Mouse (Mus musculus): ENCODE measurements around the gene Keap1. TPM values are rescaled to one million over a fixed set of nuclear protein-coding genes. Genes with fewer than 3 reads are reported as not detected.

Keap1 gene
- polyA plus RNA-seq, 1 experiment from 2014 or later, result 47.1 TPM

GRCm38 (mm10) chr9:21254690-21255089 is 15.5 kb upstream of the Keap1 start:
- Histone ChIP-seq H3K27me3 (ENCODE audit: low read depth, poor library complexity, severe bottlenecking) (peaks cover 38% of the 10 kb centered on the region), H3K9me3 (replicated peaks) (no peaks in the 10 kb centered on the region), H3K27ac (replicated peaks) (no peak overlapping the region), H3K4me3 (no peak overlapping the region), H3K36me3 (no peaks in the 10 kb centered on the region), H3K4me1 (no peaks in the 10 kb centered on the region)
- no peak for DNase-seq (ENCODE audit: low spot score)

GRCm38 (mm10) chr9:21251116-21251735 is 12.1 kb upstream of the Keap1 start:
- H3K9me3 ChIP-seq (replicated peaks), result no peaks in the 10 kb centered on the region
- no peak for DNase-seq (ENCODE audit: low spot score)
- H3K4me3 ChIP-seq, result no peak overlapping the region
- peaks cover 69% of the 10 kb centered on the region for H3K27me3 ChIP-seq (ENCODE audit: low read depth, poor library complexity, severe bottlenecking)
- no peak overlapping the region for H3K27ac ChIP-seq (replicated peaks)
- H3K36me3 ChIP-seq, result no peaks in the 10 kb centered on the region
- H3K4me1 ChIP-seq, result peaks cover 6% of the 10 kb centered on the region
- WGBS, result 70% methylated on average over 13 of the region's 13 CpGs

DNA sequence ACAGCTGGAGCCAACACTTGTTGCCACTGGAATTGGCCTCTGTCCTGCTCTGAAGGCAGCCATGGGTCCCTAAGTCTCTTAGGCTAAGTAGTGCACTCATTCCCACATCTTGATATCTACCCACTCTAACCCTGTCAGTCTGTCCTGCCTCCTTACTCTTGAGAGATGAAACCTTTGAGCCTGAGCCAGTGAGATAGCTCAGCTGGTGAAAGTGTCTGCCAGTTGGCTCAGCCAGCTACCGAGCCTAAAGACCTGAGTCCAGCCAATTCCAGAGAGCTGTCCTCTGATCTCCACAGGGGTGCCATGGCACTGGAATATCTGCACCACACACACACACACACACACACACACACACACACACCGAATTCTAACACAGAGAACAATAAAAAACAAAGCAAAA is 11.3 kb upstream of the Keap1 start:
- H3K27me3 ChIP-seq (ENCODE audit: low read depth, poor library complexity, severe bottlenecking), result peaks cover 76% of the 10 kb centered on the region
- WGBS, result 57% methylated on average over 2 of the region's 2 CpGs
- no peaks in the 10 kb centered on the region for H3K9me3 ChIP-seq (replicated peaks)
- no peak for DNase-seq (ENCODE audit: low spot score)
- H3K4me1 ChIP-seq, result peaks cover 6% of the 10 kb centered on the region
- no peak overlapping the region for H3K27ac ChIP-seq (replicated peaks)
- no peak overlapping the region for H3K4me3 ChIP-seq
- no peaks in the 10 kb centered on the region for H3K36me3 ChIP-seq

DNA sequence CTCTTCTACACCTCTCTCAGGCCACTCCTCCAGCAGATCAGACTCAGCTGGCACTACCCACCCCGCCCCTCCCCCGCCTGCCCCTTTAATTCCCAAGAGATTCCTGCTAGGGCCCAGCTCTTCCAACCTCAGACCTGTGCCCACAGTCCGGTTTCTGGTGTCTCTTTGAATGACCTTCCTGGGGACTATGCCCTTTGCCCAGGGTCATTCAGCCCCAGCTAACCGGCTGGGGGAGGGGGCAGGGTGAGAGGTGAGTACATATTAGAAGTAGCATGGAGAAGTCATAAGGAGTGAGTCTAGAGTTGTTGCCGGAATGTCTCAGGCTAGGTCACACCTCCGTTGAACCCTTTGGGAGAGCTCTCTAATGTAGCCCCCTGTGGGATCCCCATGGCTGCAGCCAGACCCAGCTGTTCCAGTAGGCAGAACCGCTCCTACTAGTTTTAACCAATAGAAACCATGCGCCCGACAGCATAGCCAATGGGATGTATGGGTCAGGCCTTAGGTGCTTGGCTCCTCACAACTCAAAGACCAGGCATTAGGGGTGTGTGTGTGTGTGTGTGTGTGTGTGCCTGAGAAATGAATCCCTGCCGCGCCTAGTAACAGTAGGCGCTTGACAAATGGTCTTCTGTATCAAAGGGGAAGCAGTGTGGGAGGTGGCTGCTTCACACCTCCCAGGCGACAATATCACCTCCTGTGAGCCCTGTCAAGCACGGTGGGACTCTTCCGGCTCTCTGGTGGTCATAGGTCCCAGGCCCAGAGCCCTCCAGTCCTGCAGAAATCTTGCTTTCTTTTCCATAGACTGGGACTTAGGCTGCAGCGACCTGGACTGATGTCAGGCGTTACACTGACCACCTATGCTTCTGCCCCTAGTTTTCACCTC is 10.7 kb upstream of the Keap1 start:
- Histone ChIP-seq H3K27me3 (ENCODE audit: low read depth, poor library complexity, severe bottlenecking) (peaks cover 82% of the 10 kb centered on the region), H3K36me3 (no peaks in the 10 kb centered on the region), H3K27ac (replicated peaks) (no peak overlapping the region), H3K4me3 (no peak overlapping the region), H3K9me3 (replicated peaks) (no peaks in the 10 kb centered on the region), H3K4me1 (peaks cover 9% of the 10 kb centered on the region)
- DNase-seq (ENCODE audit: low spot score), result no peak
- 38% methylated on average over 17 of the region's 17 CpGs for WGBS

- H3K27me3 ChIP-seq (ENCODE audit: low read depth, poor library complexity, severe bottlenecking), result peaks cover 98% of the 10 kb centered on the region
- no peak for DNase-seq (ENCODE audit: low spot score)
- peaks cover 21% of the 10 kb centered on the region for H3K4me1 ChIP-seq
- no peaks in the 10 kb centered on the region for H3K9me3 ChIP-seq (replicated peaks)
- peak within 1 kb of the TSS; percentile 34 for H3K4me3 ChIP-seq
- no peaks in the 10 kb centered on the region for H3K36me3 ChIP-seq
- 3% methylated on average over 30 of the region's 30 CpGs for WGBS
- no peak within 1 kb of the TSS for H3K27ac ChIP-seq (replicated peaks)
Measured at GRCm38 (mm10) chr9:21248326-21248725, 9.2 kb upstream of the Keap1 start, which contains the start of gene S1pr5. S1pr5 (minus strand) TSS chr9:21248443.

- 48% methylated on average over 1 of the region's 1 CpGs for WGBS
- peaks cover 100% of the 10 kb centered on the region for H3K27me3 ChIP-seq (ENCODE audit: low read depth, poor library complexity, severe bottlenecking)
Measured at GRCm38 (mm10) chr9:21246342-21246741, 7.2 kb upstream of the Keap1 start.

DNA sequence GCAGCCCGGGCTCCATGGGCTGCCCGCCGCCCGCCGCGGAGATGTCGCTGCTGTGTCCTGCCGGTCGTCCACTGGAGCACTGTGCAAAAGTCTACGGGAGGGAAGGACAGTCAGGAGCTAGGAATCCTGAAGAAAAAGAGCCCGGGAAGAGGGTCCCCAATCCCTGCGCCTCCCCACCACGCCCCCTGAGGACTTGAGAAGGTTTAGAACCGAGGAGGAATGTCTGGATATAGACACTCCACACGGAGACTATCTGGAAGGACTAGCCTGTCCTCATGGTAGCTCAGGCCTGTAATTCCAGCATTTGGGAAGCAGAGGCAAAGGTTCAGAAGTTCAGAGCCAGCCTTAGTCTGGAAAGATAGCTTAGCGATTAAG is 5.9 kb upstream of the Keap1 start:
- H3K4me1 ChIP-seq, result peaks cover 25% of the 10 kb centered on the region
- WGBS, result 1% methylated on average over 16 of the region's 16 CpGs
- no peak overlapping the region for H3K27ac ChIP-seq (replicated peaks)
- peaks cover 100% of the 10 kb centered on the region for H3K27me3 ChIP-seq (ENCODE audit: low read depth, poor library complexity, severe bottlenecking)
- no peak for DNase-seq (ENCODE audit: low spot score)
- H3K4me3 ChIP-seq, result peak overlapping the region; percentile 51
- peaks cover 8% of the 10 kb centered on the region; the same call in 1 of the 2 replicates for H3K9me3 ChIP-seq (replicated peaks)
- no peaks in the 10 kb centered on the region for H3K36me3 ChIP-seq

More at GRCm38 (mm10) chr9:21246342-21246741, 7.2 kb upstream of the Keap1 start:
- H3K36me3 ChIP-seq, result no peaks in the 10 kb centered on the region
- no peak for DNase-seq (ENCODE audit: low spot score)
- peaks cover 8% of the 10 kb centered on the region; the same call in 1 of the 2 replicates for H3K9me3 ChIP-seq (replicated peaks)
- no peak overlapping the region for H3K27ac ChIP-seq (replicated peaks)
- no peak overlapping the region for H3K4me3 ChIP-seq
- H3K4me1 ChIP-seq, result peaks cover 24% of the 10 kb centered on the region

DNA sequence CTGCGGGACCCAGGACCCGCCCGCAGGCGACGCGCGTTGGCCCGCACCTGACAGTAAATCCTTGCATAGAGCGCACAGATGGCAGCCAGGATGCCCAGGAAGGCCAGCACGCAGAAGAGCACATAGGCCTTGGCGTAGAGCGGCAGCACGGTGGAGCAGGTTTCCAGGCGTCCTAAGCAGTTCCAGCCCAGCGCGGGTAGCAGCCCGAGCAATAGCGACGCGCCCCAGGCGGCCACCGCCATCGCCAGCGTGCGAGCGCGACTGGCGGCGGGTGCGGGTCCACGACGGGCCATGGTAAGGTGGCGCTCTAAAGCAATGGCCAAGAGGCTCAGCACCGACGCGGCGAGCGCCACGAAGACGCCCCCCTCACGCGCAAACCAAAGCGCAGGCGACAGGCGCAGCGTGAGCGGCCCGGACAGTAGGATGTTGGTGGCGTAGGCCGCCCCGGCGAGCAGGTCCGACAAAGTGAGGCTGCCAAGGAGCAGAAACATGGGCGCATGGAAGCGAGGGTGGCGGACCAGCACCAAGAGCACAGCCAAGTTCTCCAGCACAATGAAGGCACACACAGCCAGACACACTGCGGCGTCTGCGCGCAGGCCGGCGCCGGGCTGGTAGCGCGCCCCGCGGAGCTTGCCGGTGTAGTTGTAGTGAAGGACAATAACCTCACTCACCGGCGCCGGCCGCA is 5.4 kb upstream of the Keap1 start:
- Histone ChIP-seq H3K4me1 (peaks cover 27% of the 10 kb centered on the region), H3K27me3 (ENCODE audit: low read depth, poor library complexity, severe bottlenecking) (peaks cover 100% of the 10 kb centered on the region), H3K27ac (replicated peaks) (no peak overlapping the region), H3K36me3 (no peaks in the 10 kb centered on the region), H3K9me3 (replicated peaks) (peaks cover 8% of the 10 kb centered on the region; the same call in 1 of the 2 replicates), H3K4me3 (peak overlapping the region; percentile 51)
- DNase-seq (ENCODE audit: low spot score), result peak; percentile 62
- under 1% methylated on average over 72 of the region's 72 CpGs for WGBS

- H3K4me3 ChIP-seq, result peak overlapping the region; percentile 51
- H3K4me1 ChIP-seq, result peaks cover 33% of the 10 kb centered on the region
- no peak for DNase-seq (ENCODE audit: low spot score)
- H3K36me3 ChIP-seq, result no peaks in the 10 kb centered on the region
- no peak overlapping the region for H3K27ac ChIP-seq (replicated peaks)
- H3K27me3 ChIP-seq (ENCODE audit: low read depth, poor library complexity, severe bottlenecking), result peaks cover 94% of the 10 kb centered on the region
- H3K9me3 ChIP-seq (replicated peaks), result peaks cover 8% of the 10 kb centered on the region; the same call in 1 of the 2 replicates
- 6% methylated on average over 42 of the region's 42 CpGs for WGBS
Measured at GRCm38 (mm10) chr9:21243826-21244427, 4.8 kb upstream of the Keap1 start.

- Histone ChIP-seq H3K9me3 (replicated peaks) (peaks cover 8% of the 10 kb centered on the region; the same call in 1 of the 2 replicates), H3K27ac (replicated peaks) (no peak overlapping the region), H3K27me3 (ENCODE audit: low read depth, poor library complexity, severe bottlenecking) (peaks cover 68% of the 10 kb centered on the region), H3K4me1 (peaks cover 43% of the 10 kb centered on the region), H3K4me3 (peak overlapping the region; percentile 29; the same call in 1 of the 2 replicates), H3K36me3 (peaks cover 7% of the 10 kb centered on the region; the same call in 1 of the 2 replicates)
- WGBS, result 5% methylated on average over 11 of the region's 11 CpGs
- peak; percentile 87 for DNase-seq (ENCODE audit: low spot score)
Measured at GRCm38 (mm10) chr9:21241343-21241742, 2.2 kb upstream of the Keap1 start.

DNA sequence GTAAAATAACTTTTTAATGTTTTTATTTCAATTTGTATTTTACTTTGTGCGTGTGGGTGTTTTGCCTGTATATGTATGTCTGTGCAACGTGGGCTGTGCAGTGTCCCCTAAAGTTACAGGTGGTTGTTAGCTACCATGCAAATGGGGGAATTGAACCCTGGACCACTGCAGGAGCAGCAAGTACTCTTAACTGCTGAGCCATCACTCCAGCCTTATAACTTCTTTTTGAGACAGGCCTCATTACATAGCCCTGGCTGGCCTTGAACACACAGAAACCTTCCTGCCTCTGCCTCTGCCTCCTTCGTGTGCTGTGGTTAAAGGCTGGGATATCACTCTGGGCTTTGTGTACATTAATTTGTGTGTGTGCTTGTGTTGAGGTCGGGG is 296 bp upstream of the Keap1 start:
- Histone ChIP-seq H3K9me3 (replicated peaks) (peaks cover 8% of the 10 kb centered on the region; the same call in 1 of the 2 replicates), H3K4me1 (peaks cover 35% of the 10 kb centered on the region), H3K36me3 (peaks cover 24% of the 10 kb centered on the region), H3K27ac (replicated peaks) (peak overlapping the region; percentile 99; the same call in 1 of the 2 replicates), H3K27me3 (ENCODE audit: low read depth, poor library complexity, severe bottlenecking) (peaks cover 50% of the 10 kb centered on the region), H3K4me3 (peak overlapping the region; percentile 76)
- DNase-seq (ENCODE audit: low spot score), result no peak
- 41% methylated on average over 4 of the region's 4 CpGs for WGBS

Measured in midbrain, embryonic 10.5 days (tissue).